Mouse (Mus musculus) midbrain, embryonic 14.5 days (tissue): Measurements from ENCODE around the gene Kin. TPM values are rescaled to one million over a fixed set of nuclear protein-coding genes. Genes with fewer than 3 reads are reported as not detected.

ENCODE experiments used
- ATAC-seq: fragments of 200-750 bp; cut with Nextera tagmentation; 2 replicates; pipeline ENCODE4 v1.8.0; 2017; ENCODE audit warnings: moderate number of reproducible peaks, moderate library complexity; ENCODE audit not compliant: low FRiP score, low TSS enrichment
- DNase-seq: peaks from one replicate; pipeline ENCODE4 v3.0.0-alpha.2; 2015
- H3K27ac ChIP-seq: fragments of 300-500 bp; sonication (generic); replicated peaks from 2 replicates; pipeline ENCODE4 v1.5.1; 2014; ENCODE audit warnings: mild to moderate bottlenecking, low read depth, low read length, moderate library complexity
- H3K27me3 ChIP-seq: fragments of 300-500 bp; sonication (generic); 2 replicates; pipeline ENCODE4 v1.6.1; 2014; ENCODE audit warnings: low read length, control low read depth, mixed read lengths; ENCODE audit not compliant: control insufficient read depth, insufficient read depth
- H3K36me3 ChIP-seq: fragments of 300-500 bp; sonication (generic); 2 replicates; pipeline ENCODE4 v1.6.1; 2014; ENCODE audit warnings: low read length, control low read depth; ENCODE audit not compliant: control insufficient read depth, insufficient read depth
- H3K4me1 ChIP-seq: fragments of 300-500 bp; sonication (generic); 2 replicates; pipeline ENCODE4 v1.6.1; 2014; ENCODE audit warnings: mild to moderate bottlenecking, antibody characterized with exemption, low read length, control low read depth; ENCODE audit not compliant: control insufficient read depth, insufficient read depth
- H3K4me2 ChIP-seq: fragments of 300-500 bp; sonication (generic); 2 replicates; pipeline ENCODE4 v1.6.1; 2014; ENCODE audit warnings: mild to moderate bottlenecking, low read length, moderate library complexity
- H3K4me3 ChIP-seq: fragments of 300-500 bp; sonication (generic); replicated peaks from 2 replicates; pipeline ENCODE4 v1.5.1; 2014; ENCODE audit warnings: low read depth, low read length
- H3K9ac ChIP-seq: fragments of 300-500 bp; sonication (generic); replicated peaks from 2 replicates; pipeline ENCODE4 v1.6.1; 2014; ENCODE audit warnings: mild to moderate bottlenecking, low read length, moderate library complexity
- H3K9me3 ChIP-seq: fragments of 300-500 bp; sonication (generic); 2 replicates; pipeline ENCODE4 v1.6.1; 2016; ENCODE audit warnings: low read length, control low read depth, mixed read lengths; ENCODE audit not compliant: control insufficient read depth
- WGBS: fragments of 180-500 bp; shearing (Covaris S2); extraction: QIAGEN DNeasy Blood & Tissue Kit; methylation state at CpG from one replicate; pipeline ENCODE4 v1.1.7; 2014; 5-methylcytosine and 5-hydroxymethylcytosine counted together
- polyA plus RNA-seq: library from polyadenylated mRNA; unstranded; fragments of >200 nt; fragmentation: Nextera tagmentation; extraction: Ambion mirVana; gene quantifications from 2 replicates; pipeline ENCODE4 v1.2.1, GENCODE M21; 2014

Kin gene
- polyA plus RNA-seq, 1 experiment from 2014 or later, result 34.2 TPM

DNA sequence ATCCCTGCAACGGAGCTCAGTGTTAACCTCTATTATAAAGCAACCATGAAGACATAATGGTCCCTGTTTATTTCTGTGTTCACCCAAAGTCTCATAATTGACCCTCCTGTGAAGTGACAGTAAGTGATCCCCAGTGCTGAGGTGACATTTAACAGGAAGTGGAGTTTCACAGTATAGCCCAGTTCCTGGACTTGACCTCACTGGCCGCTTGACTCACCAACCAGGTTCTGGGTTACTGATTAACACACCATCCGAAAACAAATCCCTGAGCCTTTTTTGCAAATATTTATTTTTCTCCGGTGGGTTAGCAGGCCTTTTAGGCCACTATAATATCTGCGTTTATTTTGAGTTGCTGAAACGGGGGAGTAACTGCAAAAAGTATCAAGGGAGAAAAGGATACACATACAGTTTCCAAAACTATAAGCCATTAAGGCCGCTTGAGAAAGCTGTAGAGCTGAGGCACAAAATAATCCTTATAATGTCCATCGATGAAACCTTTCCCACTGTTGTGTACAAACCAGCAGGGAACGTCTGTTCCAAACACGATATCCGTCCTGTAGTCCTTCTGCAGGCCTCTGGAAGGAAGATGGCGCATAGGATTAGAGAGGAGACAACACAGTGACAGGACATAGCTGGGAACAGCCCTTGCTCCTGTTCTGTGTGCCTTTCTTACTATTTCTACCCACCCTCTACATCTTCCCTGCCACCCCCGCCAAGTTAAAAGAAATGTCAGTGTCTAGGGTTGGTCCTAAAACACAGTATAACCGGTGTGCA, 14.1 kb downstream of the Kin start:
- WGBS, result 90% methylated on average over 14 of the region's 14 CpGs
- H3K9ac ChIP-seq, result no peak overlapping the region
- no peak overlapping the region for H3K4me3 ChIP-seq
- ATAC-seq (no peak), DNase-seq (no peak)
- no peak overlapping the region for H3K4me2 ChIP-seq
- H3K36me3 ChIP-seq, result peaks cover 39% of the 10 kb centered on the region
- no peaks in the 10 kb centered on the region for H3K9me3 ChIP-seq
- H3K27me3 ChIP-seq, result no peaks in the 10 kb centered on the region
- H3K27ac ChIP-seq, result no peak overlapping the region
- no peaks in the 10 kb centered on the region for H3K4me1 ChIP-seq

DNA sequence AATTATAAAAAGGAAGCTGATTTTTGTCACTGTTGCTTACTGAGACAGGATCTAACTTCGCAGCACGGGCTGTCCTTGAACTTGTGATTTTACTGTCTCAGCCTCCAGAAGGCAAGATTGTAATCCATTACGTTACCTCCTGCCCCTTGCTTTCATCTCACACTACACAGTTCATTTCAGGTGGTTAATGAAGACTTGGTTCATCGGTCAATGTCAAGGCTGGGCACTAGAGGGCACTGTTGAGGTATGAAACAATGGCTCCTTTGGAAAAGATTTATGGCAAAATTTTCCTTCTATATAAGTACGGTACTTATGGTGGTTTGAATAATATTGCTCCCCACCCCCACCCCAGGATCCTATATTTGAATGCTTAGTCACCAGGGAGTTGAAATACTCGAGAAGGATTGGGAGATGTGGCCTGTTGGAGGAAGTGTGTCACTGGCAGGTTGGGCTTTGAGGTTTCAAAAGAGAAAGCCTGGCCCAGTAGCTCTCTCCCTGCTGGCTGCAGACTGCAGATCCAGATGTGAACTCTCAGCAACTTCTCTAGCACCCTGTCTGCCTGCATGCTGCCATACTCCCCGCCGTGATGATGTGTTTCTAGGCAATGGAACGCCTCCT, 18.3 kb downstream of the Kin start:
- H3K27ac ChIP-seq, result no peak overlapping the region
- H3K27me3 ChIP-seq, result no peaks in the 10 kb centered on the region
- H3K4me1 ChIP-seq, result no peaks in the 10 kb centered on the region
- H3K9ac ChIP-seq, result no peak overlapping the region
- H3K36me3 ChIP-seq, result 0 out of 2 replicates have a peak, but pooled peaks cover 2% of the 10 kb centered on the region
- H3K9me3 ChIP-seq, result no peaks in the 10 kb centered on the region
- no peak overlapping the region for H3K4me2 ChIP-seq
- WGBS, result 36% methylated on average over 9 of the region's 9 CpGs
- ATAC-seq (no peak), DNase-seq (peak; percentile 85)
- H3K4me3 ChIP-seq, result no peak overlapping the region

DNA sequence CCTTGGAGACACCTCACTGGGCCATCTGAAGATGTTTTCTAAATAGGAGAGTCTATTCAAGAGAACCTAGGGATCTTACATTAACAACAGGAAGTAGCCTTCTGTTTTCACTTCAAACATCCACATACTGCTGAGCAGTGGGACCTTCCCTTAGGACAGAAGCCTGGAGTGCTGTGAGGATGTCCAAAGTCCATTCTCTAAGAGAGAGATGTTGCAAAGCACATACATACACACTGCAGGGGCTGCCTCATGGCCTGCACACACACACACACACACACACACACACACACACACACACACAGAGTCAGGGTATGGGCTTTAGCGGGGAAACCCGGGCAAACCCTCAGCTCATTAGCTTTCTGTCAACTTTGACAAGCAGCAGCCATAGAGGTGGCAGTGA, 20.1 kb downstream of the Kin start:
- 71% methylated on average over 2 of the region's 2 CpGs for WGBS
- DNase-seq, result no peak
- no peak for ATAC-seq
- Histone ChIP-seq H3K4me2 (no peak overlapping the region), H3K9me3 (no peaks in the 10 kb centered on the region), H3K9ac (no peak overlapping the region), H3K27me3 (no peaks in the 10 kb centered on the region), H3K4me3 (no peak overlapping the region), H3K27ac (no peak overlapping the region), H3K4me1 (no peaks in the 10 kb centered on the region), H3K36me3 (no peaks in the 10 kb centered on the region)

DNA sequence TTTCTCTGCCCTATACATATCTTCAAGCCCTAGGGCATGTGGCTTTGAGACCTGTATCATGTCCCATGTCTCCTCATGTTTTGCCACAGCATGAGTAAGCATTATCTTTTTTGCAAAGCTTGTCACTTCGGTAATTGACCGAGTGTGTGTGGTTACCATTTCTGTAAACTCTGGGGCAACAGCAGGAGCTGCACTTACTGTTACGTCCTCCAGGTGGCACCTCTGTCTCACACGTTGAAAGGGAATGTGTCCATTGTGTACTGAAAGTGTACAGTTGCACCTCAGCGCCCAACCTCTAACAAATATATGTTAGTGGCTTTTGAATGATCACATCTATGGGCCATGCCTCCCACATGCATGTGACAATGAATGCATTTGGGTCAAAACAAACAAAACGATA, 20.8 kb downstream of the Kin start:
- 41% methylated on average over 6 of the region's 6 CpGs for WGBS
- ATAC-seq, result peak; percentile 48; the same call in 1 of the 2 replicates
- Histone ChIP-seq H3K4me3 (no peak overlapping the region), H3K9me3 (no peaks in the 10 kb centered on the region), H3K36me3 (no peaks in the 10 kb centered on the region), H3K4me2 (no peak overlapping the region), H3K4me1 (no peaks in the 10 kb centered on the region), H3K27ac (no peak overlapping the region), H3K9ac (no peak overlapping the region), H3K27me3 (no peaks in the 10 kb centered on the region)
- DNase-seq, result peak; percentile 73

DNA sequence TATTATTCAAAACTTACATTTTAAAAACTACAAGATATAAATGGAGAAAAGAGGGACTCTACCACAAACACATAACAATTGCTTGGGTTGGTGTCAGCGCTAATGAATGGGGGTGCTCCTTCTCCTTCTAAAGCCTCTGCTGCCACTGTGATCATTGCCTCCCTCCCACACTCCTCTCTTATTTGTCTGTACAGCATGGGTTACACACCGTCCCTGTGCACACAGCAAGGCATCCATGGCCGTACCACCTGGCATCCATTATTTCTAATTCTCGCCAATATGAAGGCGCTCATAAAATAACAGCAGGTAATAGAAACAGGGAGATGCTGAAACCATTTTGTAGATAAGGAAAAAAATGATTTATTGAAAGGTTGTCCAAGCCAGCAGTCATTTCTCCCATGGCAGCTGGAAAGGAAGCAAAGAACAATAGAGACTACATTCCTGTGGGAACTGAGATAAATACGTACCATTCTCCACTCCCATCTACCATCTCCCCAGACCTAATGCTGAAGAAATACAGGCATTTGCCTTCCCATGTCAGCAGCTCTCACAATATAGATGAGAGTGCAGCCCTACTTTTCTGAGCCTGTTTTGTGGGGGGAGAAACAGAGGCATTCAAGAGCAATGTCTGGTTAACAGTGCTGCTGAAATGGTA, 28.3 kb downstream of the Kin start:
- Histone ChIP-seq H3K27ac (no peak overlapping the region), H3K4me1 (no peaks in the 10 kb centered on the region), H3K36me3 (no peaks in the 10 kb centered on the region), H3K9ac (no peak overlapping the region), H3K4me2 (no peak overlapping the region), H3K4me3 (no peak overlapping the region), H3K9me3 (no peaks in the 10 kb centered on the region), H3K27me3 (no peaks in the 10 kb centered on the region)
- WGBS, result 82% methylated on average over 6 of the region's 6 CpGs
- ATAC-seq, result no peak
- no peak for DNase-seq

DNA sequence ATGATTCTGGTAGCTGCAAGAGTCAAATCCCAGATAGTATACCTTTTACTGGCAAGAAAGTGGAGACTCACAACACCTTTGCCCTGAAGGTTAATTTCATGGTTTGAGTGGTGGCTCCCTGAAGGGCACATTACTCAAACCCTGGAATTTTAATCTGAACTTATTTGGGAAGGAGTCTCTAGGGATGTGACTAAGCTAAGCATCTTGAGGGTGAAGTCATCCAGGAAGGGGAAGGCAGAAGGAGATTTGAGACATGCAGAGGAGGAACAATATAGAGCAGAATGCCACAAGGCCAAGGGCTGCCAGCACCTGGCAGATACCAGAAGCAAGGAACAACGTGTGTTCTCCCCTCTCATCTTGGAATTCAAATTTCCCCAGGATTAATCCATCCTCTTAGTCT, 38.4 kb downstream of the Kin start:
- H3K36me3 ChIP-seq, result no peaks in the 10 kb centered on the region
- no peaks in the 10 kb centered on the region for H3K9me3 ChIP-seq
- H3K4me2 ChIP-seq, result no peak overlapping the region
- DNase-seq (no peak), ATAC-seq (no peak)
- no peak overlapping the region for H3K4me3 ChIP-seq
- no peak overlapping the region for H3K27ac ChIP-seq
- no peaks in the 10 kb centered on the region for H3K4me1 ChIP-seq
- no peaks in the 10 kb centered on the region for H3K27me3 ChIP-seq
- no peak overlapping the region for H3K9ac ChIP-seq
- 73% methylated on average over 1 of the region's 1 CpGs for WGBS

DNA sequence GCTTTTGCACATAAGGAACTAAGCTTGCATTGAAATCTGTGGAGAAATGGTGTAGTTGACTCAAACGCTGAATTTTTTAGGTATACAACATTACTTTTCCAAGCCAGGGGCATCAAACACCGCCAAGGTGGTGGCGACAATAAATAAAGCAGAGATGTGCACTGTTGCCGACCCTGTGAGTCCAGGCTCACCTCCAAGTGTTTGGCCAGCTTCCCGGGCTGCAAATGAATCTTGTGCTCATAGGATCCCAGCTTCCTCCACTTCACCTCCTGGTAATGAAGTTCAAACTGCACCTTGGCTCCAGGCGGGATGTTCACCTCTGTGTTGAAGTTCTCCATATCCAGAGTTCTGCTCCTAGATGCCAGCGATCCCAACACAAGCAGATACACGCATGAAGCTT, 38.9 kb downstream of the Kin start:
- H3K4me2 ChIP-seq, result no peak overlapping the region
- H3K36me3 ChIP-seq, result no peaks in the 10 kb centered on the region
- no peak for ATAC-seq
- no peak for DNase-seq
- H3K9ac ChIP-seq, result no peak overlapping the region
- no peak overlapping the region for H3K4me3 ChIP-seq
- WGBS, result 89% methylated on average over 8 of the region's 8 CpGs
- H3K27me3 ChIP-seq, result no peaks in the 10 kb centered on the region
- no peak overlapping the region for H3K27ac ChIP-seq
- H3K4me1 ChIP-seq, result no peaks in the 10 kb centered on the region
- no peaks in the 10 kb centered on the region for H3K9me3 ChIP-seq

DNA sequence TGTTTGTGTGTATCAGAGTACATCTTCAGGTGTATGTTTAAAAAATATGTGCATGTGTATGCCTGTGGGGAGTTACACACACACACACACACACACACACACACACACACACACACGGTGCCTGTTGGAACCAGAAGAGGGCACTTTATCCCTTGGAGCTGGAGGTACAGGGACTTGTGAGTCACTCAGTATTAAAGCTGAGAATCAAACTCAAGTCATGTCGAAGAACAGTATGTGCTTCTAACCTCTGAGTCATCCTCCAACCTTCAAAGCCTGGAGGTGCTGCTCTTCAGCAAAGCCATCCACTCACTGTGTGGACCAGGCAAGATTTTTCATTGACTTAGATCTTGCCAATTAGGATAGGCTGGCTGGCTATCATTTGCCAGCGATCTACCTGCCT, 41.4 kb downstream of the Kin start:
- Histone ChIP-seq H3K4me1 (no peaks in the 10 kb centered on the region), H3K27ac (no peak overlapping the region), H3K27me3 (no peaks in the 10 kb centered on the region), H3K9ac (no peak overlapping the region), H3K9me3 (no peaks in the 10 kb centered on the region), H3K4me2 (no peak overlapping the region), H3K36me3 (no peaks in the 10 kb centered on the region), H3K4me3 (no peak overlapping the region)
- no peak for DNase-seq
- no peak for ATAC-seq
- WGBS, result 70% methylated on average over 3 of the region's 3 CpGs

DNA sequence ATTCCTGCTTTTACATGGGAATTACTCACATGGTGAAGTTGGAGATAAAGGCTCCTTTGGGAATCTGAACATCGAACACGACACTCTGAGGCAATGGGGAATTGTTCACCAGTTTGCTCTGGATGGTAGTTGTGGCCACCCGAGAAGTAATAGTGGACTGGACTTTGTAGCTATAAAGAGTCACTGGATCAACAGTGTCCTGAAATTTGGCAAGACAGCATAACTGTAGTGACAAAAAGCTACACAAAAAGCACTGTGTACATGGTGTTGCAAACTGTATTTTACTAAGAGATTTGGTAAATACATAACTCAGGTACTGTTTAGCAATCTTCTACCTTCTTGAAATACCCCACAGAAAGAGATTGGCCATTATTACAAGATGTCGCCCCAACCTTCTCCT, 45.7 kb downstream of the Kin start:
- no peaks in the 10 kb centered on the region for H3K36me3 ChIP-seq
- WGBS, result 88% methylated on average over 4 of the region's 4 CpGs
- H3K4me3 ChIP-seq, result no peak overlapping the region
- DNase-seq (no peak), ATAC-seq (no peak)
- no peak overlapping the region for H3K27ac ChIP-seq
- no peaks in the 10 kb centered on the region for H3K9me3 ChIP-seq
- no peak overlapping the region for H3K4me2 ChIP-seq
- H3K4me1 ChIP-seq, result no peaks in the 10 kb centered on the region
- H3K27me3 ChIP-seq, result no peaks in the 10 kb centered on the region
- no peak overlapping the region for H3K9ac ChIP-seq
